9 mouse cellular contexts compared by ENCODE assay signal in the genomic region with DNA sequence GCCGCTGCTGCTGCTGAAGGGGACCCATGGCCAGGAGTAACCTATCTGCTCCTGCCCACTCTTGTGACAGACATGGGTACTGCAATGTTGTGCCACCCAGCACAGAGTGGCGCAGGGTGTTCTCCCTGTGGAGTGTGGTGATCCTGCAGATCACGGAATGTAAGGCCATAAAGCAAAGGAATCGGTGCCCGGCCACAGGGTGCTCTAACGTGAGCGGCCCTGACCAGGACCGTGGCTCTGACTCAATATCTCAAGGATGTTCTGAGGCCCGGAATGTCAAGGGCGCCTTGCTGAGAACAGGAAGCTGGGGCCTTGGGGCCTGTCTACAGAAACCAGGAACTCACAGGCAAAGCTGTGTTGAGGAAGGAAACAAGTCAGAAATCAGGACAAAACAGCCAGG. TPM values are rescaled to one million over a fixed set of nuclear protein-coding genes. Genes with fewer than 3 reads are reported as not detected.
A peak's percentile ranks its signal among the peaks of the same experiment; 100 is the strongest.
DNase-seq lines count a peak whose midpoint lies in the region; ATAC-seq lines count a peak whose summit lies in the region.
"Had no signal": no experiment of that assay in that cellular context is flagged by ENCODE, and none has a peak within 500 bp of the region (broad histone marks: within the 10 kb centered on the region; RNA-seq: fewer than 3 reads in every experiment).

No protein-coding gene starts in this region.

- no peaks in the 10 kb centered on the region for H3K36me3 ChIP-seq in hindbrain, embryonic 16.5 days (ENCODE audit: control insufficient read depth, insufficient read depth, low read length)
- no peaks in the 10 kb centered on the region for H3K36me3 ChIP-seq in hindbrain, embryonic 12.5 days
- no peaks in the 10 kb centered on the region for H3K36me3 ChIP-seq in heart, embryonic 12.5 days
- H3K36me3 ChIP-seq in megakaryocyte, embryonic 14.5 days (replicated peaks; ENCODE audit: low read length) = no peaks in the 10 kb centered on the region

- H3K4me3 ChIP-seq in hindbrain, embryonic 16.5 days (ENCODE audit: low read length) = no peak overlapping the region
- no peak overlapping the region for H3K4me3 ChIP-seq in hindbrain, embryonic 12.5 days
- no peak overlapping the region for H3K4me3 ChIP-seq in heart, embryonic 12.5 days
- peak overlapping the region; percentile 81 for H3K4me3 ChIP-seq in megakaryocyte, embryonic 14.5 days (replicated peaks)
- H3K4me3 ChIP-seq: erythroblast, embryonic 14.5 days had no signal

- peak; percentile 63 to 85 for DNase-seq in kidney, postnatal 25 days
- DNase-seq in right cerebral cortex, postnatal 36 days (ENCODE audit: low spot score in 2 of 2) = no peak
- no peak for DNase-seq in cerebellum, adult 11 months
- no peak for DNase-seq in embryo, embryonic 9.5 days (ENCODE audit: extremely low spot score)

- H3K27me3 ChIP-seq in hindbrain, embryonic 16.5 days (replicated peaks; ENCODE audit: control insufficient read depth, insufficient read depth, low read length) = no peaks in the 10 kb centered on the region
- no peaks in the 10 kb centered on the region for H3K27me3 ChIP-seq in hindbrain, embryonic 12.5 days
- H3K27me3 ChIP-seq in heart, embryonic 12.5 days (replicated peaks) = no peaks in the 10 kb centered on the region
- peaks cover 67% of the 10 kb centered on the region for H3K27me3 ChIP-seq in megakaryocyte, embryonic 14.5 days (replicated peaks)

- 93% methylated on average over 10 of the region's 10 CpGs for WGBS in hindbrain, embryonic 16.5 days
- 88% methylated on average over 10 of the region's 10 CpGs for WGBS in hindbrain, embryonic 12.5 days
- WGBS in heart, embryonic 12.5 days = 71% methylated on average over 10 of the region's 10 CpGs

- no peak overlapping the region for H3K4me2 ChIP-seq in hindbrain, embryonic 16.5 days (ENCODE audit: low read length)
- H3K4me2 ChIP-seq in hindbrain, embryonic 12.5 days (replicated peaks) = no peak overlapping the region
- H3K4me2 ChIP-seq in heart, embryonic 12.5 days = no peak overlapping the region

- ATAC-seq in hindbrain, embryonic 16.5 days = no peak
- ATAC-seq in hindbrain, embryonic 12.5 days (ENCODE audit: low FRiP score) = no peak
- ATAC-seq in heart, embryonic 12.5 days (ENCODE audit: insufficient number of reproducible peaks, low FRiP score) = no peak

- H3K9ac ChIP-seq in hindbrain, embryonic 16.5 days (ENCODE audit: low read depth, low read length) = no peak overlapping the region
- H3K9ac ChIP-seq in hindbrain, embryonic 12.5 days = no peak overlapping the region
- no peak overlapping the region for H3K9ac ChIP-seq in heart, embryonic 12.5 days

- peak overlapping the region; percentile 40; the same call in 1 of the 2 replicates for H3K27ac ChIP-seq in hindbrain, embryonic 16.5 days (ENCODE audit: low read depth, low read length)
- no peak overlapping the region for H3K27ac ChIP-seq in hindbrain, embryonic 12.5 days
- peak overlapping the region; percentile 7 for H3K27ac ChIP-seq in heart, embryonic 12.5 days (ENCODE audit: poor library complexity, severe bottlenecking)

- no peaks in the 10 kb centered on the region for H3K9me3 ChIP-seq in hindbrain, embryonic 16.5 days (ENCODE audit: control insufficient read depth, low read length)
- no peaks in the 10 kb centered on the region for H3K9me3 ChIP-seq in hindbrain, embryonic 12.5 days (replicated peaks)
- no peaks in the 10 kb centered on the region for H3K9me3 ChIP-seq in heart, embryonic 12.5 days (replicated peaks)
- H3K9me3 ChIP-seq in megakaryocyte, embryonic 14.5 days = no peaks in the 10 kb centered on the region

- H3K4me1 ChIP-seq in hindbrain, embryonic 16.5 days (ENCODE audit: control insufficient read depth, insufficient read depth, low read depth, low read length) = no peaks in the 10 kb centered on the region; the same call in 1 of the 2 replicates
- H3K4me1 ChIP-seq in hindbrain, embryonic 12.5 days = peaks cover 11% of the 10 kb centered on the region; the same call in 1 of the 2 replicates
- H3K4me1 ChIP-seq in heart, embryonic 12.5 days (replicated peaks) = peaks cover 45% of the 10 kb centered on the region
- peaks cover 84% of the 10 kb centered on the region for H3K4me1 ChIP-seq in megakaryocyte, embryonic 14.5 days

RNA-seq across cellular contexts. Expression of a gene that starts 8.4 kb away (rescaled TPM):
- polyA plus RNA-seq in hindbrain, embryonic 16.5 days (2015; fragmentation: Nextera tagmentation; extraction: Ambion mirVana) = 0.26 and 0.63 TPM in 2 replicates
- polyA plus RNA-seq in hindbrain, embryonic 12.5 days (2016; fragmentation: Nextera tagmentation; extraction: Ambion mirVana) = 0.12 and 0.14 TPM in 2 replicates
- 0.27 and 0.54 TPM in 2 replicates for polyA plus RNA-seq in heart, embryonic 12.5 days (2016; fragmentation: Nextera tagmentation; extraction: Ambion mirVana)
- polyA plus RNA-seq in megakaryocyte, embryonic 14.5 days (2012; ENCODE audit: insufficient read depth, low replicate concordance) = 6.3 and 11.2 TPM in 2 replicates

RNA-seq across cellular contexts. Expression of a gene that starts 21.0 kb away (rescaled TPM):
- 52.2 and 56.9 TPM in 2 replicates for polyA plus RNA-seq in hindbrain, embryonic 16.5 days (2015; fragmentation: Nextera tagmentation; extraction: Ambion mirVana)
- 18.3 and 23.7 TPM in 2 replicates for polyA plus RNA-seq in hindbrain, embryonic 12.5 days (2016; fragmentation: Nextera tagmentation; extraction: Ambion mirVana)
- polyA plus RNA-seq in heart, embryonic 12.5 days (2016; fragmentation: Nextera tagmentation; extraction: Ambion mirVana) = 0.71 and 0.75 TPM in 2 replicates
- polyA plus RNA-seq in megakaryocyte, embryonic 14.5 days (2012; ENCODE audit: insufficient read depth, low replicate concordance) = not detected in 2 replicates
- polyA plus RNA-seq: erythroblast, embryonic 14.5 days had no signal

RNA-seq across cellular contexts. Expression of a gene that starts 30.9 kb away (rescaled TPM):
- polyA plus RNA-seq in hindbrain, embryonic 16.5 days (2015; fragmentation: Nextera tagmentation; extraction: Ambion mirVana) = 16.1 and 16.5 TPM in 2 replicates
- 15.2 and 16.7 TPM in 2 replicates for polyA plus RNA-seq in hindbrain, embryonic 12.5 days (2016; fragmentation: Nextera tagmentation; extraction: Ambion mirVana)
- 19.3 and 20.1 TPM in 2 replicates for polyA plus RNA-seq in heart, embryonic 12.5 days (2016; fragmentation: Nextera tagmentation; extraction: Ambion mirVana)
- 25.3 and 39.1 TPM in 2 replicates for polyA plus RNA-seq in megakaryocyte, embryonic 14.5 days (2012; ENCODE audit: insufficient read depth, low replicate concordance)

Comparison
In these comparisons a context has a peak if more than half of its experiments do, and no peak if none do; other contexts are left out.
1. DNase-seq: peak in kidney, postnatal 25 days (2 of 2); none in right cerebral cortex, postnatal 36 days (0 of 2), cerebellum, adult 11 months (single experiment) and embryo, embryonic 9.5 days (single experiment).
2. RNA of a gene that starts 21.0 kb away (polyA plus RNA-seq): 52.2 to 56.9 TPM in hindbrain, embryonic 16.5 days and 18.3 to 23.7 TPM in hindbrain, embryonic 12.5 days; 0.71 to 0.75 TPM in heart, embryonic 12.5 days and not detected in megakaryocyte, embryonic 14.5 days; every median in the first group is over 10 times any median in the second.